10 mouse cellular contexts compared by ENCODE assay signal in genomic region chr13:41146271-41146670, GRCm38 (mm10). TPM values are rescaled to one million over a fixed set of nuclear protein-coding genes. Genes with fewer than 3 reads are reported as not detected.
DNase-seq lines count a peak whose midpoint lies in the region; TF ChIP-seq lines count a peak whose summit lies in the region.
"Had no signal": no experiment of that assay in that cellular context is flagged by ENCODE, and none has a peak within 500 bp of the region (broad histone marks: within the 10 kb centered on the region; RNA-seq: fewer than 3 reads in every experiment).

No protein-coding gene starts in this region.

- no peak for TF ChIP-seq POLR2A in liver, adult 2 months (IDR thresholded peaks at IDR 0.05; ENCODE audit: extremely low read depth, insufficient read depth, low read length)

- H3K36me3 ChIP-seq in embryonic facial prominence, embryonic 10.5 days (replicated peaks), result no peaks in the 10 kb centered on the region
- no peaks in the 10 kb centered on the region for H3K36me3 ChIP-seq in liver, adult 2 months (ENCODE audit: control insufficient read depth, insufficient read depth, low read length)
- H3K36me3 ChIP-seq: hindbrain, embryonic 15.5 days had no signal

- no peak overlapping the region for H3K27ac ChIP-seq in embryonic facial prominence, embryonic 10.5 days (replicated peaks)
- no peak overlapping the region for H3K27ac ChIP-seq in liver, adult 2 months (replicated peaks; ENCODE audit: insufficient read depth, low read depth, low read length)
- H3K27ac ChIP-seq: hindbrain, embryonic 15.5 days had no signal

- peak; percentile 5 for DNase-seq in ovary, postnatal 10 days (ENCODE audit: low spot score)
- no peak for DNase-seq in ovary, adult 18-20 months (ENCODE audit: low spot score)
- DNase-seq in adrenal gland, postnatal 36 days, result peak; percentile 47 to 61
- peak; percentile 60 for DNase-seq in embryonic facial prominence, embryonic 10.5 days (ENCODE audit: low spot score)
- DNase-seq in kidney, adult 9 months, result peak; percentile 80
- DNase-seq in liver, adult 2 months (ENCODE audit: extremely low read depth, low read depth, low spot score), result peak; percentile 77
- DNase-seq in retina, postnatal 7 days (ENCODE audit: low read depth, low spot score), result peak; percentile 60
- DNase-seq in urinary bladder, postnatal 36 days (ENCODE audit: low spot score in 2 of 2), result peak; percentile 21 to 39

- peak; percentile 65 for TF ChIP-seq CTCF in liver, adult 2 months (IDR thresholded peaks at IDR 0.05; ENCODE audit: low read depth, low read length)

- no peaks in the 10 kb centered on the region for H3K4me1 ChIP-seq in embryonic facial prominence, embryonic 10.5 days
- peaks cover 3% of the 10 kb centered on the region; the same call in 1 of the 2 replicates for H3K4me1 ChIP-seq in liver, adult 2 months (ENCODE audit: control insufficient read depth, insufficient read depth, low read length)
- H3K4me1 ChIP-seq: hindbrain, embryonic 15.5 days had no signal

- WGBS in embryonic facial prominence, embryonic 10.5 days, result 75% methylated on average over 10 of the region's 10 CpGs
- WGBS in liver, adult 2 months, result 65% methylated on average over 10 of the region's 10 CpGs

- H3K79me2 ChIP-seq in liver, adult 2 months (ENCODE audit: control insufficient read depth, insufficient read depth, low read length), result no peaks in the 10 kb centered on the region

- no peak overlapping the region for H3K9ac ChIP-seq in liver, adult 2 months (ENCODE audit: low read depth, low read length)
- H3K9ac ChIP-seq: hindbrain, embryonic 15.5 days had no signal

- H3K4me3 ChIP-seq in embryonic facial prominence, embryonic 10.5 days, result no peak overlapping the region
- H3K4me3 ChIP-seq in liver, adult 2 months (ENCODE audit: insufficient read depth, low read depth, low read length), result no peak overlapping the region
- H3K4me3 ChIP-seq: hindbrain, embryonic 15.5 days had no signal

- no peaks in the 10 kb centered on the region for H3K9me3 ChIP-seq in embryonic facial prominence, embryonic 10.5 days
- H3K9me3 ChIP-seq: hindbrain, embryonic 15.5 days had no signal

- H3K27me3 ChIP-seq in embryonic facial prominence, embryonic 10.5 days (replicated peaks; ENCODE audit: low read depth, poor library complexity, severe bottlenecking), result no peaks in the 10 kb centered on the region
- H3K27me3 ChIP-seq in liver, adult 2 months (ENCODE audit: control insufficient read depth, insufficient read depth, low read length), result no peaks in the 10 kb centered on the region
- H3K27me3 ChIP-seq: hindbrain, embryonic 15.5 days had no signal

RNA-seq across cellular contexts. Expression of gene Sycp2l, which starts 32.2 kb away (rescaled TPM):
- not detected for total RNA-seq in adrenal gland, postnatal 36 days (2021)
- polyA plus RNA-seq in embryonic facial prominence, embryonic 10.5 days (2016; fragmentation: Nextera tagmentation; extraction: Ambion mirVana), result 0.12 TPM in 1 of 2 replicates, not detected in the other
- not detected in 2 replicates for total RNA-seq in liver, adult 2 months (2014; rRNA removed)
- not detected in 2 replicates for polyA plus RNA-seq in liver, adult 2 months (2012; rRNA removed)
- polyA plus RNA-seq: hindbrain, embryonic 15.5 days had no signal

RNA-seq across cellular contexts. Expression of gene Gcm2, which starts 35.4 kb away (rescaled TPM):
- not detected for total RNA-seq in adrenal gland, postnatal 36 days (2021)
- polyA plus RNA-seq in embryonic facial prominence, embryonic 10.5 days (2016; fragmentation: Nextera tagmentation; extraction: Ambion mirVana), result 0.06 TPM in 1 of 2 replicates, not detected in the other
- total RNA-seq in liver, adult 2 months (2014; rRNA removed), result not detected in 2 replicates
- polyA plus RNA-seq in liver, adult 2 months (2012; rRNA removed), result not detected in 2 replicates
- polyA plus RNA-seq: hindbrain, embryonic 15.5 days; stomach, embryonic 16.5 days had no signal
